Mouse (Mus musculus): Measurements from ENCODE around the gene Krt4. TPM values are rescaled to one million over a fixed set of nuclear protein-coding genes. Genes with fewer than 3 reads are reported as not detected.

The Krt4 gene
- polyA plus RNA-seq, 1 experiment from 2014 or later: not detected

DNA sequence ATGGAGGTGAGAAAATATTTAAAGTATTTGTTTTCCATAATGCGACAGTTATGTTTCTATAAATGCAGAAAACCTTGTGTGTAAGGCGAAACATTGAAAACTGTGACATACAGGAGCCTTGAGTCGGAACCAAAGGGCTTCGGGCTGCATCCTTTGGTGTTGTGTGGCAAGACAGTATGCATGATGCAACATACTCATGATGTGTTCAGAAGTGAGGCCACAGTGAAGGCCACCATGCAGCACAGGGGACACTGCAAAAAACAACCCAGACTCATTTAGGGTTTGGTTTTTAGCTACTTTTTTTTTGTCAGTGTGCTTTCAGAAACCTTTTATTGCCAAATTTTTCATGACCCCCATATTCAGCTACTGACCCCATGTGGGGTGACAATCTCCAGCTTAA is 29.3 kb downstream of the Krt4 start:
- no peak overlapping the region for H3K4me3 ChIP-seq (replicated peaks)
- H3K27ac ChIP-seq: no peak overlapping the region
- no peaks in the 10 kb centered on the region for H3K4me1 ChIP-seq (replicated peaks)
- WGBS: 90% methylated on average over 4 of the region's 4 CpGs
- no peak overlapping the region for H3K4me2 ChIP-seq
- no peak overlapping the region for H3K9ac ChIP-seq (replicated peaks)
- no peaks in the 10 kb centered on the region; the same call in none of the 2 replicates for H3K27me3 ChIP-seq
- ATAC-seq (ENCODE audit: insufficient number of reproducible peaks, insufficient read depth, low FRiP score, low TSS enrichment, low read depth): no peak
- no peaks in the 10 kb centered on the region for H3K36me3 ChIP-seq
- no peaks in the 10 kb centered on the region for H3K9me3 ChIP-seq

DNA sequence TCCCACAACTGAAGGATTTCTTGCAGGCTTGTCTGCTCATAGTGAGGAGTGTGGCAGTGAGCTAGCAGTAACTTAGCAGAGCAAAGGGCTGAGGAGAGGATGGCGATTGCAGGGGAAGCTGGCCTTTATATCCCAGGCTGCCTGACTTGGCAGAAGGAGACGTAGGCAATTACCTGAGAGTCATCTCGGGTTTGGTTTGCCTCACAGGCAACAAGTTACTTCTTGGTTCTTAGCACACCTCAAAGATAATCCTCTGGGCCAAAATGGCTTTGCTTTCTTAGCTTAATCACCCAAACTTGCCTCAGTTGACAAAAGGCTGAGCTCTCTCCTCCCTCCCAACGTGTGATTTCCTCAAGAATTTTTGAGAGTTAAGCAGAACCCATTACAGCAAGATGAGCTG is 31.7 kb downstream of the Krt4 start, which contains the start of gene Krt76:
Gene Krt76 (minus strand): TSS at position 101 of the 400 bp plus-strand sequence.
- 45% methylated on average over 4 of the region's 4 CpGs for WGBS
- H3K27me3 ChIP-seq: peaks cover 6% of the 10 kb centered on the region

DNA sequence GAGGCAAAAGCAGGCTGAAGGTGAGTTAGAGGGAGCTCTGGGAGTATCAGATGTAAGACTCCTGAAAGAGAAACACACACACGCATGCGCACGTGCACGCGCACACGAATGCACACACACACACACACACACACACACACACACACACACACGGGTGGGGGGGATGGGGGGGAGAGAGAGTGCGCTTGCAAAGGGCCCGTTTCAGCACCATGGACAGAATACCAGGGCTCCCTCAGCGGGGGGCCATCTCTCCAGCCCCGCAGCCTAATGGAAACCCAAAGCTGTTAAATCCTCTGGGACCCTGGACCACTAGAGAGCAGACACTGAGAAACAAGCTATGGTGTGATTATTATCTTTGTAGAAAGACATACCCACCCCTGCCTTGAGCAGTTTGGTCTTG is 44.8 kb downstream of the Krt4 start:
- H3K27ac ChIP-seq: no peak overlapping the region
- H3K4me3 ChIP-seq (replicated peaks): no peak overlapping the region
- H3K4me2 ChIP-seq: no peak overlapping the region
- H3K9ac ChIP-seq (replicated peaks): no peak overlapping the region
- H3K27me3 ChIP-seq: peaks cover 11% of the 10 kb centered on the region; the same call in 1 of the 2 replicates
- ATAC-seq (ENCODE audit: insufficient number of reproducible peaks, insufficient read depth, low FRiP score, low TSS enrichment, low read depth): no peak
- H3K9me3 ChIP-seq: no peaks in the 10 kb centered on the region
- no peaks in the 10 kb centered on the region for H3K36me3 ChIP-seq
- H3K4me1 ChIP-seq (replicated peaks): no peaks in the 10 kb centered on the region
- 6% methylated on average over 4 of the region's 11 CpGs for WGBS

More for the DNA sequence above, 31.7 kb downstream of the Krt4 start, which contains the start of gene Krt76:
- Histone ChIP-seq H3K9ac (replicated peaks) (no peak within 1 kb of the TSS), H3K36me3 (no peaks in the 10 kb centered on the region), H3K4me3 (replicated peaks) (no peak within 1 kb of the TSS), H3K27ac (no peak within 1 kb of the TSS), H3K4me1 (replicated peaks) (no peaks in the 10 kb centered on the region), H3K4me2 (no peak within 1 kb of the TSS), H3K9me3 (no peaks in the 10 kb centered on the region)
- ATAC-seq (ENCODE audit: insufficient number of reproducible peaks, insufficient read depth, low FRiP score, low TSS enrichment, low read depth): no peak

DNA sequence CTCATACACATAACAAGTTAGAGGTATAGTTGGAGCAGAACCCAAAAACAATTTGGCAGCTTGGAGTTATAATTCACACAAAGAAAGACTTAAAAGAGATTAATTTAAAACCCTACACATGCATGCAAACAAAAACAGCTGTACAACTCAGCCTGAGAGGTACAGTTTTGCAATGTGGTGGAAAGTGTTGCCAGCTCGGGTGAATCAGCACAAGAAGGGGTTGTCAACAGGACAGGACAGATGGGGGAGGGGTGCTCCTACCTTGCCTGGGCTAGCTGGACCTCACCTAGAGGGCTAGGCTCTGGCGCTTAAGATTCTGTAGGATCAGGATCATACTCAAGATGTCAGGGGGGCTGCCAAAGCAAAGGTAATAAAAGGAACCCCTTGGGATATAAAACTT is 46.5 kb downstream of the Krt4 start:
- H3K9me3 ChIP-seq: no peaks in the 10 kb centered on the region
- H3K36me3 ChIP-seq: no peaks in the 10 kb centered on the region
- 43% methylated on average over 2 of the region's 2 CpGs for WGBS
- H3K9ac ChIP-seq (replicated peaks): no peak overlapping the region
- H3K4me1 ChIP-seq (replicated peaks): no peaks in the 10 kb centered on the region
- H3K4me2 ChIP-seq: no peak overlapping the region
- no peak for ATAC-seq (ENCODE audit: insufficient number of reproducible peaks, insufficient read depth, low FRiP score, low TSS enrichment, low read depth)
- H3K27me3 ChIP-seq: peaks cover 6% of the 10 kb centered on the region; the same call in 1 of the 2 replicates
- H3K27ac ChIP-seq: no peak overlapping the region
- no peak overlapping the region for H3K4me3 ChIP-seq (replicated peaks)

DNA sequence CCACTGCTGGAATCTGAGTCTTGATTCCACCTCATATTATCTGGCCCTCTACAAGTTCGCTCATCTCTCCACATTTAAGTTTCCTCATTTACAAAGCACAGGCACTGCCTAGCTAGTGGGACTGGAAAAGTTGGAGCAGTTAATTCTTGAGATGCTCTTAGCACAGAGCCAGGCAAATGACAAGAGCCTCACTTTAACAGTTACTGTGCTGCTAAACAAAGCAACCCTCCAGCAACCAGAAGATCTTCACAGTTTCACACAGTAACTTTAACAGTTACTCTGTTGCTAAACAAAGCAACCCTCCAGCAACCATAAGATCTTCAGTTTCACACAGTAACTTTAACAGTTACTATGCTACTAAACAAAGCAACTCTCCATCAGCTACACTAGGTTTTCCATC is 50.2 kb downstream of the Krt4 start:
- H3K27me3 ChIP-seq: peaks cover 19% of the 10 kb centered on the region
- H3K27ac ChIP-seq: no peak overlapping the region
- H3K4me2 ChIP-seq: no peak overlapping the region
- no peaks in the 10 kb centered on the region for H3K36me3 ChIP-seq
- 82% methylated on average over 1 of the region's 1 CpGs for WGBS
- no peak overlapping the region for H3K4me3 ChIP-seq (replicated peaks)
- ATAC-seq (ENCODE audit: insufficient number of reproducible peaks, insufficient read depth, low FRiP score, low TSS enrichment, low read depth): no peak
- H3K9me3 ChIP-seq: no peaks in the 10 kb centered on the region
- no peaks in the 10 kb centered on the region for H3K4me1 ChIP-seq (replicated peaks)
- no peak overlapping the region for H3K9ac ChIP-seq (replicated peaks)

DNA sequence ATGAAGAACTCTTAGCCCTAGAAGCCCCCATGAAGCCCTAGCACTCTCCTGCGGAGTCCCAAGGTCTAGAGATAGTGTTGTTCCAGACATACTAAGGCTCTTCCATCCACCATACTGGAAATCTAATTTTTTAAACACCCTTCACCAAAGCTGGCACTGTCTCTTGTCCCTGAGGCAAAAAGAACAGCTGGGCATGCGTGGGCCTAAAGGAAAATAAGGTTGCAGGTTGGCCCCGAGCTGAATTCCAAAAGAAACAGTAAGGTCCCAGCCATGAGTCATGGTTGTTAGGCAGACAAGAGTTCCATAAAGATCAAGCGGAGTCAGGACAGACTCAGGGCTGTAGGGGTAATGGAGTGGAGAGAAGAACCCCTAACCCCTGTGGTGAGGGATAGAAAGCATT is 51.3 kb downstream of the Krt4 start:
- ATAC-seq (ENCODE audit: insufficient number of reproducible peaks, insufficient read depth, low FRiP score, low TSS enrichment, low read depth): no peak
- H3K27ac ChIP-seq: no peak overlapping the region
- H3K4me3 ChIP-seq (replicated peaks): no peak overlapping the region
- H3K9ac ChIP-seq (replicated peaks): no peak overlapping the region
- H3K4me2 ChIP-seq: no peak overlapping the region
- H3K4me1 ChIP-seq (replicated peaks): no peaks in the 10 kb centered on the region
- H3K9me3 ChIP-seq: no peaks in the 10 kb centered on the region
- peaks cover 28% of the 10 kb centered on the region for H3K27me3 ChIP-seq
- 73% methylated on average over 4 of the region's 4 CpGs for WGBS
- H3K36me3 ChIP-seq: no peaks in the 10 kb centered on the region

DNA sequence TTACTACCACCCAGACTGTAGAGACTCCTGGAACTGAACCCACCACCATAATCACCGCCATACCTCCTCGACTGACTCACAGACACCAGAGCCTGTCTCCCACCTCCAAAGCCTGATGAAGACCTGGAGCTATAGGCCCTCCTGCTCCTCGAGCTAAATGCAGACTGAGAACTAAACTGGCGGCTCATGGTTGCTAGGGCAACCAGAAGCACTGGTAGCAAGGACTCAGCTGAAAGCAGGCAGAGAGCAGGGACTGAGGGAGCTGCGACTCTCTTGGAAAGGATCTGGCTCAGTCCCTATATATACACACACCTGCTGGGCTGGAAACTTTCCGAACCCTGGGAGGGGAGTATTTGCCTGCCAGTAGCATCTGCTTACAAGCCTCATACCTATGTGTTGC is 55.1 kb downstream of the Krt4 start, which contains the start of gene Krt77:
Gene Krt77 (minus strand): TSS at position 275 of the 400 bp plus-strand sequence.
- Histone ChIP-seq H3K27ac (no peak within 1 kb of the TSS), H3K4me3 (replicated peaks) (no peak within 1 kb of the TSS), H3K4me2 (no peak within 1 kb of the TSS), H3K9ac (replicated peaks) (no peak within 1 kb of the TSS), H3K4me1 (replicated peaks) (no peaks in the 10 kb centered on the region), H3K9me3 (no peaks in the 10 kb centered on the region), H3K36me3 (no peaks in the 10 kb centered on the region), H3K27me3 (peaks cover 42% of the 10 kb centered on the region)
- no peak for ATAC-seq (ENCODE audit: insufficient number of reproducible peaks, insufficient read depth, low FRiP score, low TSS enrichment, low read depth)
- 39% methylated on average over 6 of the region's 6 CpGs for WGBS

Small RNAs within 50 kb of the gene (microRNA-seq; reads per million reads assigned to microRNA genes)
- gene Gm44356: not detected

Other genes with a start within 250 kb of the Krt4 start
- not detected in 2 replicates for gene Krt6b, start 244.4 kb downstream of the Krt4 start, polyA plus RNA-seq (2016; fragmentation: Nextera tagmentation; extraction: Ambion mirVana)
- 0.55 and 0.59 TPM in 2 replicates for gene Krt6a, start 230.4 kb downstream of the Krt4 start, polyA plus RNA-seq (2016; fragmentation: Nextera tagmentation; extraction: Ambion mirVana)
- 101 and 109 TPM in 2 replicates for gene Krt5, start 211.8 kb downstream of the Krt4 start, polyA plus RNA-seq (2016; fragmentation: Nextera tagmentation; extraction: Ambion mirVana)
- gene Krt71, start 181.6 kb downstream of the Krt4 start, polyA plus RNA-seq (2016; fragmentation: Nextera tagmentation; extraction: Ambion mirVana): not detected in 2 replicates
- gene Krt72, start 138.3 kb downstream of the Krt4 start, polyA plus RNA-seq (2016; fragmentation: Nextera tagmentation; extraction: Ambion mirVana): not detected in 2 replicates
- not detected in 2 replicates for gene Krt73, start 122.4 kb downstream of the Krt4 start, polyA plus RNA-seq (2016; fragmentation: Nextera tagmentation; extraction: Ambion mirVana)
- 0.13 and 0.15 TPM in 2 replicates for gene Krt2, start 106.6 kb downstream of the Krt4 start, polyA plus RNA-seq (2016; fragmentation: Nextera tagmentation; extraction: Ambion mirVana)
- 1.5 and 2.0 TPM in 2 replicates for gene Krt1, start 73.9 kb downstream of the Krt4 start, polyA plus RNA-seq (2016; fragmentation: Nextera tagmentation; extraction: Ambion mirVana)
- gene Krt77, start 55.0 kb downstream of the Krt4 start, polyA plus RNA-seq (2016; fragmentation: Nextera tagmentation; extraction: Ambion mirVana): not detected in 2 replicates
- gene Krt76, start 31.8 kb downstream of the Krt4 start, polyA plus RNA-seq (2016; fragmentation: Nextera tagmentation; extraction: Ambion mirVana): not detected in 2 replicates
- gene Krt79, start 15.6 kb upstream of the Krt4 start, polyA plus RNA-seq (2016; fragmentation: Nextera tagmentation; extraction: Ambion mirVana): 0.17 TPM in 1 of 2 replicates, not detected in the other
- gene Krt78, start 29.6 kb upstream of the Krt4 start, polyA plus RNA-seq (2016; fragmentation: Nextera tagmentation; extraction: Ambion mirVana): not detected in 2 replicates
- gene Krt8, start 79.7 kb upstream of the Krt4 start, polyA plus RNA-seq (2016; fragmentation: Nextera tagmentation; extraction: Ambion mirVana): 10.3 and 11.3 TPM in 2 replicates
- gene Krt18, start 103.4 kb upstream of the Krt4 start, polyA plus RNA-seq (2016; fragmentation: Nextera tagmentation; extraction: Ambion mirVana): 21.2 and 21.5 TPM in 2 replicates
- gene Eif4b, start 149.0 kb upstream of the Krt4 start, polyA plus RNA-seq (2016; fragmentation: Nextera tagmentation; extraction: Ambion mirVana): 121 and 124 TPM in 2 replicates
- 16.6 and 22.6 TPM in 2 replicates for gene Tns2, start 175.7 kb upstream of the Krt4 start, polyA plus RNA-seq (2016; fragmentation: Nextera tagmentation; extraction: Ambion mirVana)
- 12.9 and 16.8 TPM in 2 replicates for gene Spryd3, start 211.5 kb upstream of the Krt4 start, polyA plus RNA-seq (2016; fragmentation: Nextera tagmentation; extraction: Ambion mirVana)
- gene Igfbp6, start 219.6 kb upstream of the Krt4 start, polyA plus RNA-seq (2016; fragmentation: Nextera tagmentation; extraction: Ambion mirVana): 0.96 and 1.2 TPM in 2 replicates
- gene Soat2, start 225.8 kb upstream of the Krt4 start, polyA plus RNA-seq (2016; fragmentation: Nextera tagmentation; extraction: Ambion mirVana): 0.15 TPM in 1 of 2 replicates, not detected in the other